Mouse (Mus musculus) lung, adult 2 months (tissue): Measurements from ENCODE around the gene Agfg1.

Experiments
- CTCF ChIP-seq: fragments of 200-500 bp; IDR thresholded peaks from 2 replicates; pipeline ENCODE4 v1.5.1; 2011; ENCODE audit warnings: mild to moderate bottlenecking, low read length, control low read depth; ENCODE audit not compliant: insufficient read depth
- POLR2A ChIP-seq: fragments of 200-500 bp; IDR thresholded peaks from 2 replicates; pipeline ENCODE4 v1.6.1; 2011; ENCODE audit warnings: low read depth, mild to moderate bottlenecking, control low read depth, low read length, borderline replicate concordance; ENCODE audit errors: extremely low read depth

DNA sequence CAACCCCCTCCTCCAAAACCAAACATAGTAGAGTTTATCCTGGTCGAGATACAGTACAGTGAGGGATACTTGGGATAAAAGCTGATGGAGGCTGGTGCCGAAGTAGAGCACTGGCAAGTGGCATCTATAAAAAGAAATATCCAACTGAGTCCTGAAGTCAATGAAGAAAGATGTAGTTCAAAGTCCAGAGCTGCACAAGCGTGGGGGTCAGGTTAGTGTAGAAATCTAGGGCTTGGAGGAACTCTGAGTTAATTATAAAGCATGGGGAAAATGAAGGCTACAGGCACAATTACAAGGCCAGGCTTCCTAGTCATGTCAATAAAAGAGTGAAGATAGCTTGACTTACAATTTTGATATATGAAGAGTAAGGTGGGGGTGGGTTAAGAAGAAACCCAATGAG lies 61.9 kb downstream of the Agfg1 start:
- TF ChIP-seq CTCF: no peak
- no peak for TF ChIP-seq POLR2A
